Mouse (Mus musculus) ovary, adult 10 weeks (tissue): ENCODE results near the gene Arhgef2. TPM values are rescaled to one million over a fixed set of nuclear protein-coding genes. Genes with fewer than 3 reads are reported as not detected.

Experiments used
- polyA plus RNA-seq: library from polyadenylated mRNA; stranded (reverse); fragments of 350-450 nt; fragmentation: Illumina TruSeq; extraction: RNeasy Lipid Tissue Mini Kit (QIAGEN cat#74804); gene quantifications from one replicate; pipeline ENCODE4 v1.2.3, GENCODE M21; 2014

Arhgef2 gene
- polyA plus RNA-seq: 12.9 TPM

DNA sequence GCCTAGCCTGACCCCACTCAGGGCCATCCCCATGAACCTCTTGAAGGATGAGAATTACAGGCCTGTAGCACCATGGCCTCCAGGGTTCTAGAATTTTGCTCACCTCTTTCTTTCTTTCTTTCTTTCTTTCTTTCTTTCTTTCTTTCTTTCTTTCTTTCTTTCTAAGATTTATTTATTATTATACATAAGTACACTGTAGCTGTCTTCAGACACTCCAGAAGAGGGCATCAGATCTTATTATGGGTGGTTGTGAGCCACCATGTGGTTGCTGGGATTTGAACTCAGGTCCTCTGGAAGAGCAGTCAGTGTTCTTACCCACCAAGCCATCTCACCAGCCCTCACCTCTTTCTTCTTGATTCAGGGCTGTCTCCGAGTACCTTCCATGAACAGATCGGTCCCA is at the start of gene Arhgef2:
Arhgef2 (plus strand) TSS at position 301 of the 400 bp plus-strand sequence.

DNA sequence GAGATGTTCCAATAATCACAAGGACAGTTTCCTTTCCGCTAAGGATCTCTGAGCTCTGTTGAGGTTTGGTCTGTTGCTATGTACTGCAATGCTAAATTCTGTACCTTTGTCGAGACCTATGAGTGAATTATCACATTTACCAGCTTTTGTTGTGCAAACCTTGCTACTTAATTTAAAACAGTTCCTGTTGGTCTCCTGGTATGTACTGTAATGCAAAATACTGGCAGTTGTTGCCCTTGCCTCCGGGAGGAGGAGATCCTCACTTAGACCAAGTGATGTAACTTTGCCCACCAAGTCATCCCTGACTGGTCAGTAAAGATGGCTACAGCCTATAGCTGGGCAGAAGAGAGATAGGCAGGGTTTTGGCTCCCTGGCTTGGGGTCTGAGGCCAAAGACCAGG is 30.2 kb upstream of the Arhgef2 start, which contains the start of gene Ssr2:
Ssr2 (plus strand) TSS at position 337 of the 400 bp plus-strand sequence.

DNA sequence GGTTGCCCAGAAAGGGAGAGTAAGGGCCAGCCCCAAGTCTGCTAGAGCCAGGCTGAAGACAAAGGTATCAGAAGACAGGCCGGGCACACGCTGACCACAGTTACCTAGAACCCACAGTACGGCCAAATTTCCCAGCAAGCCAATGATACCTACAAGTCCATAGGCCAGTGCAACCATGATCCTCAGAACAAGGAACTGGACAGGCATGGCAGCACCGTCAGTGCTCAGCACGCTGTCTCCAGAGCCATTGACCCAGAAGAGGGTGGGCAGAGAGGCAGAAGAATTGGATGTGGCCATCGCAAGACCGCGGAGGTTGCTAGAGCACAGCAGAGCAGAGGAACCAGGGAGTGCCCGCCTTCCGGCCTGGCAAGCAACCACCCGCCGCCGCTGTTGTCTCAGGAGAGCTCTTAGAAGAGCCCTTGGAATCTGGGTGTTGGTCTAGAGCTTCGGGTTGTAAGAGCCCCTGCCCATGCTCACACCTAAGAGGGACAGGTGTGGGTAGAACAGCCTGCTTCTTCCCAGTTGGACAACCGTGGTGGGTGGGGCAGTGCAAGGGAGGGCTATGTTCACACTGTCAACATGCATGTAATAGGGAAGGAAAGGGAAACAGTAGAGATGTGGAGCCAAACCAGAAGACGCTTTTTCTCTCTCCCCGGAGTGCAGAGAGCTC is 47.2 kb downstream of the Arhgef2 start, which contains the start of gene Rxfp4:
Rxfp4 (minus strand) TSS at position 297 of the 670 bp plus-strand sequence.

DNA sequence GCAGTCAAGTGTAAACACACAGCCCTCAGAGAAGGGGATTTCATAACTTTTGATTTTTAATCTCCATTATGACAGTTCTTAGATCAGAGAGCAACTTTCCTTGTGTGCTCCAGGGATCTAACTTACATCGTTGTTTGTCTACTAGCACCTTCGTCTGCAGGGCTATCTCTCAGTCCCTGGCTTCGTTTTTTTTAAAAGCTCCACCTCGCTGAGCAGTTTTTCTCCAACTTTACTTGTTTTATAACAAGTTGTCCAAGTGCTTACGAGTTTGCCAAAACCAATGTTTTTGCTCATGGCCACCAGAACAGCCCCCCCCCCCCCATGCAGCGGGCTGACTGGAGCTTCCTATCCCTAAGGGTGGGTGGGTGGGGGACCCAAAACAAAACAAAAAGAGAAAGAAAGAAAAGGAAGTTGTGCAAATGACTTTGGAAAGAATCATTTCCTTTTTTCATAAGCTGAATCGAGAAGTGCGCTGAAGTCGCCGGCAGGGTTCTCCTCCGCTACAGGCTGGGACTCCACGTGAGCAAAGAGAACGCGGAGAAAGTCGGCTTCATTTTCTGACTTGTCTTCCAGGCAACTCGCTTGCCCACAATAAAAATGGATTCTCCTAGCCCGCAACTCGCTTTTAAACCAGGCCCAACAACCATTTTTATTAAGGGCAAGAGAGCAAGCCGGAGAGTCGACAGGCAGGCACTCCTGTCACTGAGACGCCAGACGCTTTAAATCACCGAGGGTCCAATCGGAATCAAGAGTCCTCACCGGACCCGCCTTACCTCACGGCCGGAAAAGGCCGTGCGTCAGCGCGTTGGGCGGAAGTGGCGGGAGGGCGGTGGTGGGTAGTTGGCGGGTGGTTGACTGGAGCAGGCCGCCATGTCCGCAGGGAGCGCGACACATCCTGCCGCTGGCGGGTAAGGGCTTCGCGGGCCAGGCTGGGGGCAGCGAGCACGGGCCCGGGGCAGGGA is 79.5 kb downstream of the Arhgef2 start, which contains the start of gene Khdc4:
Khdc4 (plus strand) TSS at position 824 of the 962 bp plus-strand sequence.

Other genes starting within 250 kb of the Arhgef2 start
- 1.00 TPM for gene Paqr6, start 241.4 kb upstream of the Arhgef2 start, polyA plus RNA-seq
- gene Bglap3, start 233.2 kb upstream of the Arhgef2 start, polyA plus RNA-seq: not detected
- gene Bglap2, start 227.3 kb upstream of the Arhgef2 start, polyA plus RNA-seq: not detected
- gene Bglap, start 221.5 kb upstream of the Arhgef2 start, polyA plus RNA-seq: not detected
- 5.2 TPM for gene Pmf1, start 195.6 kb upstream of the Arhgef2 start, polyA plus RNA-seq
- 11.5 TPM for gene Slc25a44, start 180.8 kb upstream of the Arhgef2 start, polyA plus RNA-seq
- gene Sema4a, start 144.8 kb upstream of the Arhgef2 start, polyA plus RNA-seq: 4.3 TPM
- gene Lmna, start 96.0 kb upstream of the Arhgef2 start, polyA plus RNA-seq: 5.7 TPM
- 26.1 TPM for gene Mex3a, start 73.6 kb upstream of the Arhgef2 start, polyA plus RNA-seq
- not detected for gene Rab25, start 57.7 kb upstream of the Arhgef2 start, polyA plus RNA-seq
- 3.2 TPM for gene Lamtor2, start 52.9 kb upstream of the Arhgef2 start, polyA plus RNA-seq
- gene Ubqln4, start 52.2 kb upstream of the Arhgef2 start, polyA plus RNA-seq: 24.3 TPM
- 43.2 TPM for gene Ssr2, start 30.1 kb upstream of the Arhgef2 start, polyA plus RNA-seq
- gene Rxfp4, start 47.2 kb downstream of the Arhgef2 start, polyA plus RNA-seq: not detected
- 63.1 TPM for gene Khdc4, start 79.8 kb downstream of the Arhgef2 start, polyA plus RNA-seq
- gene Rit1, start 110.9 kb downstream of the Arhgef2 start, polyA plus RNA-seq: 11.4 TPM
- gene Syt11, start 169.2 kb downstream of the Arhgef2 start, polyA plus RNA-seq: 19.6 TPM
- gene Gon4l, start 229.3 kb downstream of the Arhgef2 start, polyA plus RNA-seq: 16.3 TPM